Mouse (Mus musculus) urinary bladder, postnatal 4 days (tissue): ENCODE results near the gene Dnajc16.
A peak's percentile ranks its signal among the peaks of the same experiment; 100 is the strongest.
"Not testable (repeated sequence)": the region's sequence is repeated elsewhere in the genome, so short reads cannot be mapped to it uniquely, and the experiment has no call there.

Source experiments
- DNase-seq, 2 experiments: peaks; one replicate each; pipeline ENCODE4 v3.0.0; 2021 to 2022; ENCODE audit warnings: low spot score in 2 of 2

Gene Dnajc16

GRCm38 (mm10) chr4:141796954-141797353, 6.2 kb upstream of the Dnajc16 start:
- no peak for DNase-seq

GRCm38 (mm10) chr4:141796356-141796755, 5.6 kb upstream of the Dnajc16 start:
- no peak for DNase-seq

GRCm38 (mm10) chr4:141794152-141794535, 3.4 kb upstream of the Dnajc16 start:
- DNase-seq = no peak

- peak; percentile 98 to 99 for DNase-seq
Measured at GRCm38 (mm10) chr4:141793282-141794151, 2.8 kb upstream of the Dnajc16 start, which contains the start of gene Casp9. Gene Casp9 (plus strand): TSS chr4:141793612.

GRCm38 (mm10) chr4:141792554-141793281, 2.0 kb upstream of the Dnajc16 start:
- no peak for DNase-seq

GRCm38 (mm10) chr4:141791951-141792350, 1.2 kb upstream of the Dnajc16 start:
- no peak for DNase-seq

GRCm38 (mm10) chr4:141791486-141791885, 755 bp upstream of the Dnajc16 start:
- no peak for DNase-seq

GRCm38 (mm10) chr4:141789564-141790218, 1.0 kb downstream of the Dnajc16 start:
- no peak for DNase-seq

GRCm38 (mm10) chr4:141787462-141787861, 3.3 kb downstream of the Dnajc16 start:
- no peak for DNase-seq

- no peak for DNase-seq
Measured at GRCm38 (mm10) chr4:141787046-141787445, 3.7 kb downstream of the Dnajc16 start.

- DNase-seq = no peak
Measured at GRCm38 (mm10) chr4:141786141-141786540, 4.6 kb downstream of the Dnajc16 start.

- DNase-seq = no peak
Measured at GRCm38 (mm10) chr4:141784835-141785234, 5.9 kb downstream of the Dnajc16 start.

- no peak for DNase-seq
Measured at GRCm38 (mm10) chr4:141781201-141781985, 9.3 kb downstream of the Dnajc16 start.

- DNase-seq = no peak
Measured at GRCm38 (mm10) chr4:141779828-141780227, 10.9 kb downstream of the Dnajc16 start.

GRCm38 (mm10) chr4:141773019-141773418, 17.7 kb downstream of the Dnajc16 start:
- not testable (repeated sequence) for DNase-seq

- DNase-seq = no peak
Measured at GRCm38 (mm10) chr4:141771823-141772222, 18.9 kb downstream of the Dnajc16 start.

GRCm38 (mm10) chr4:141769501-141770160, 21.1 kb downstream of the Dnajc16 start:
- no peak for DNase-seq

- DNase-seq = peak in 1 of 2 experiments; percentile 55
Measured at GRCm38 (mm10) chr4:141767353-141768036, 23.2 kb downstream of the Dnajc16 start.

GRCm38 (mm10) chr4:141766668-141767352, 23.9 kb downstream of the Dnajc16 start:
- DNase-seq = no peak

GRCm38 (mm10) chr4:141766316-141766667, 24.4 kb downstream of the Dnajc16 start:
- no peak for DNase-seq
